Mouse (Mus musculus): ENCODE results near the gene Kcnk4.

- TF ChIP-seq EP300 (IDR thresholded peaks at IDR 0.05) = no peak
- TF ChIP-seq CTCF (IDR thresholded peaks at IDR 0.05) = no peak
Observed at GRCm38 (mm10) chr19:6943709-6944108, 9.4 kb upstream of the Kcnk4 start.
